7 mouse cellular contexts compared by ENCODE assay signal in genomic region chr3:52101977-52102600, GRCm38 (mm10). TPM values are rescaled to one million over a fixed set of nuclear protein-coding genes. Genes with fewer than 3 reads are reported as not detected.
A peak's percentile ranks its signal among the peaks of the same experiment; 100 is the strongest.
DNase-seq lines count a peak whose midpoint lies in the region; ATAC-seq lines count a peak whose summit lies in the region.

No protein-coding gene starts in this region.

- H3K4me3 ChIP-seq in embryonic facial prominence, embryonic 11.5 days (ENCODE audit: low read depth, low read length): peak overlapping the region; percentile 86
- H3K4me3 ChIP-seq in midbrain, embryonic 11.5 days (ENCODE audit: low read depth, low read length): peak overlapping the region; percentile 91

- H3K4me2 ChIP-seq in embryonic facial prominence, embryonic 11.5 days (ENCODE audit: low read depth, low read length): peak overlapping the region; percentile 90
- peak overlapping the region; percentile 83 for H3K4me2 ChIP-seq in midbrain, embryonic 11.5 days

- WGBS in embryonic facial prominence, embryonic 11.5 days: under 1% methylated on average over 33 of the region's 57 CpGs
- 0% methylated on average over 38 of the region's 57 CpGs for WGBS in midbrain, embryonic 11.5 days

- no peaks in the 10 kb centered on the region for H3K9me3 ChIP-seq in embryonic facial prominence, embryonic 11.5 days (replicated peaks; ENCODE audit: control insufficient read depth, low read length)
- H3K9me3 ChIP-seq in midbrain, embryonic 11.5 days (ENCODE audit: control insufficient read depth, low read length): no peaks in the 10 kb centered on the region

- ATAC-seq in embryonic facial prominence, embryonic 11.5 days (replicated peaks; ENCODE audit: insufficient number of reproducible peaks, low FRiP score, low TSS enrichment, low read depth): peak; percentile 85
- ATAC-seq in midbrain, embryonic 11.5 days (ENCODE audit: low FRiP score): peak; percentile 87

- peak; percentile 96 for DNase-seq in adrenal gland, postnatal 25 days
- peak; percentile 92 for DNase-seq in embryonic facial prominence, embryonic 11.5 days (ENCODE audit: low spot score)
- DNase-seq in heart, adult 11 months: peak; percentile 99
- DNase-seq in kidney, adult 11 months: peak; percentile 89
- DNase-seq in left cerebral cortex, postnatal 4 days: peak; percentile 95
- DNase-seq in midbrain, embryonic 11.5 days (ENCODE audit: low spot score, missing footprints): no peak
- DNase-seq in right cerebral cortex, postnatal 4 days: peak; percentile 80

- peak overlapping the region; percentile 99 for H3K27ac ChIP-seq in embryonic facial prominence, embryonic 11.5 days (replicated peaks; ENCODE audit: low read depth, low read length)
- H3K27ac ChIP-seq in midbrain, embryonic 11.5 days (ENCODE audit: low read depth, low read length): peak overlapping the region; percentile 99

- no peaks in the 10 kb centered on the region for H3K27me3 ChIP-seq in embryonic facial prominence, embryonic 11.5 days (ENCODE audit: control insufficient read depth, insufficient read depth, low read length)
- H3K27me3 ChIP-seq in midbrain, embryonic 11.5 days (ENCODE audit: control insufficient read depth, insufficient read depth, low read length): no peaks in the 10 kb centered on the region

- peak overlapping the region; percentile 97 for H3K9ac ChIP-seq in embryonic facial prominence, embryonic 11.5 days (replicated peaks; ENCODE audit: low read length)
- peak overlapping the region; percentile 98 for H3K9ac ChIP-seq in midbrain, embryonic 11.5 days (ENCODE audit: low read length)

- no peaks in the 10 kb centered on the region for H3K36me3 ChIP-seq in embryonic facial prominence, embryonic 11.5 days (replicated peaks; ENCODE audit: control insufficient read depth, insufficient read depth, low read depth, low read length)
- no peaks in the 10 kb centered on the region for H3K36me3 ChIP-seq in midbrain, embryonic 11.5 days (ENCODE audit: control insufficient read depth, insufficient read depth, low read length)

- H3K4me1 ChIP-seq in embryonic facial prominence, embryonic 11.5 days (ENCODE audit: control insufficient read depth, insufficient read depth, low read length): no peaks in the 10 kb centered on the region
- H3K4me1 ChIP-seq in midbrain, embryonic 11.5 days (ENCODE audit: control insufficient read depth, insufficient read depth, low read length): peaks cover 6% of the 10 kb centered on the region; the same call in 1 of the 2 replicates

- intact Hi-C loops in left cerebral cortex, postnatal 4 days (cut with DNase I): loop anchor here (2.0 to 5.0 kb wide), 2 partner anchors 93 to 400 kb away; no protein-coding TSS in a partner anchor

RNA-seq across cellular contexts. Expression of gene Maml3, which starts 2.8 kb away (rescaled TPM):
- 8.2 and 11.8 TPM in 2 replicates for total RNA-seq in adrenal gland, postnatal 25 days (2021)
- polyA plus RNA-seq in embryonic facial prominence, embryonic 11.5 days (2014; fragmentation: Nextera tagmentation; extraction: Ambion mirVana): 4.4 TPM in 2 replicates
- 1 to 10 TPM; 7.4 to 7.5 TPM for total RNA-seq in left cerebral cortex, postnatal 4 days (2021)
- polyA plus RNA-seq in midbrain, embryonic 11.5 days (2014; fragmentation: Nextera tagmentation; extraction: Ambion mirVana): 5.3 and 6.1 TPM in 2 replicates
